Mouse (Mus musculus): Measurements from ENCODE around the gene Abcg1.

GRCm38 (mm10) chr17:31072872-31073271, 15.4 kb downstream of the Abcg1 start:
- TF ChIP-seq POLR2A (IDR thresholded peaks at IDR 0.05; ENCODE audit: control insufficient read depth, low read depth, low read length) (no peak), CTCF (IDR thresholded peaks at IDR 0.05; ENCODE audit: control insufficient read depth, insufficient read depth, insufficient replicate concordance, low read depth, low read length) (no peak)

Data from testis, adult 2 months (tissue).